Mouse (Mus musculus) megakaryocyte, embryonic 14.5 days (primary cell): Measurements from ENCODE around the gene Mon1a.

Experiments
- FLI1 ChIP-seq: IDR thresholded peaks from 2 replicates; pipeline ENCODE4 v1.6.1; 2012; ENCODE audit warnings: low read length, inconsistent platforms, mixed read lengths
- GATA1 ChIP-seq: IDR thresholded peaks from 3 replicates; pipeline ENCODE4 v1.6.1; 2012; ENCODE audit warnings: mixed read lengths, low read length, inconsistent platforms, borderline replicate concordance

DNA sequence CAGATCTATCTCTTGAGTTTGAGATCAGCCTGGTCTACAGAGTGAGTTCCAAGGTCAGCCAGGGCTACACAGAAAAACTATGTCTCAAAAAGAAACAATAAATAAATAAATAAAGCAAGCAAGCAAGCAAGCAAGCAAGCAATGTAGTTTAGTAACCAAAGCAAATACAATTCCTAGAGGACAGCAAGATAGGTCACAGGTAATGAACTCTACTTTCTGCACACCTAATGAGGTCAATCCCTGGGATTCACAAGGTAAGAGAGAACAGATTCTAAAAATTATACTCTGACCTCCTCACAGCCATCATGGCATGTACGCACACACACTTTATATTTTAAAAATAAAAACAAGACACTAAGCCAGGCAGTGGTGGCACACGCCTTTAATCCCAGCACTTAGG lies 21.9 kb upstream of the Mon1a start:
- TF ChIP-seq GATA1, result no peak
- TF ChIP-seq FLI1, result no peak
